Mouse (Mus musculus) liver, postnatal 0 days (tissue): ENCODE measurements around the gene Dyx1c1.

Experiments used
- CTCF ChIP-seq: sonication (generic); IDR thresholded peaks from 2 replicates; pipeline ENCODE4 v1.5.1; 2016; ENCODE audit warnings: antibody characterized with exemption, low read depth
- EP300 ChIP-seq: IDR thresholded peaks from 2 replicates; pipeline ENCODE4 v1.6.1; 2016; ENCODE audit warnings: antibody characterized with exemption, low read depth, mild to moderate bottlenecking

- no peak for TF ChIP-seq EP300
- TF ChIP-seq CTCF: no peak
Observed at GRCm38 (mm10) chr9:72972984-72973383, 14.4 kb downstream of the Dyx1c1 start.
